Mouse (Mus musculus): Measurements from ENCODE around the gene Gpr82.

DNA sequence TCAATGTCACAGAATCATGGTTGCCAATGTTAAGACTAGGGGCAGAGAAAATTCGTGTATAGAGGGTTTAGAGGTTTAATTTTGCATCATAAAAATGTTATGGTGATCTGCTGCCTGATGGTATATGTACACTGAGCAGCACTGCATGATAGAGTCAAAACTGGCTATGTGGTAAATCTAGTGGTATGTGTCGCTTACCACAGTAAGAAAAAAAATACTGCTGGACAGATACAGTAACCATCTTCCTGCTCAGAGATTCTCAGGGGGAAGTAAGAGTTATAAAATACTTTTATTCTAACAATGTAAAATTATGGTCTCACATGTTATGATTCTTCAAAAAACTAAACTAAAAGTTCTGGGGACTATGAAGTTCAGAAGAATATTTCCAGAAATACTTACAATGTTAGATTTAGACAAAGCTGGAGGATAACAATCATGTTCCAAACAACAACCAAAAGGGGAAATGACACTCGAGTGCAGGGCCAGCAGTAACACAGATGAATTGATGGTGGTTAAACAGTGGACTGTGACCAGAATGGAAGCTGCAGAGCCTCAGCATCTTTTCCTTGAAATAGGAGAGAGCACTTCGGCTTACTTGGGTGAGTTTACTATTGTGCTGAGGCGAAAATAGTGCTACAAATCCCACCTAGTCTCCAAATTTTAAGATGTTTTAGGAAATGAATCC is 29.4 kb upstream of the Gpr82 start, which contains the start of gene Gpr34:
- TF ChIP-seq POLR2A (IDR thresholded peaks at IDR 0.05; ENCODE audit: borderline replicate concordance, extremely low read depth, insufficient read depth, insufficient read length, poor library complexity, severe bottlenecking) = no peak
- TF ChIP-seq CTCF (IDR thresholded peaks at IDR 0.05; ENCODE audit: borderline replicate concordance, extremely low read depth, insufficient read depth, insufficient read length) = no peak
